Mouse (Mus musculus) hematopoietic multipotent progenitor cell, adult 10-12 weeks (in vitro differentiated cells): ENCODE results near the gene Zfp746. TPM values are rescaled to one million over a fixed set of nuclear protein-coding genes. Genes with fewer than 3 reads are reported as not detected.

Experiments used
- polyA plus RNA-seq: library from polyadenylated mRNA; stranded (reverse); fragments of >175 nt; gene quantifications from 2 replicates; pipeline ENCODE4 v1.2.3, GENCODE M21; 2012; ENCODE audit warnings: low replicate concordance

Zfp746 gene
- polyA plus RNA-seq = 32.3 and 61.3 TPM in 2 replicates

DNA sequence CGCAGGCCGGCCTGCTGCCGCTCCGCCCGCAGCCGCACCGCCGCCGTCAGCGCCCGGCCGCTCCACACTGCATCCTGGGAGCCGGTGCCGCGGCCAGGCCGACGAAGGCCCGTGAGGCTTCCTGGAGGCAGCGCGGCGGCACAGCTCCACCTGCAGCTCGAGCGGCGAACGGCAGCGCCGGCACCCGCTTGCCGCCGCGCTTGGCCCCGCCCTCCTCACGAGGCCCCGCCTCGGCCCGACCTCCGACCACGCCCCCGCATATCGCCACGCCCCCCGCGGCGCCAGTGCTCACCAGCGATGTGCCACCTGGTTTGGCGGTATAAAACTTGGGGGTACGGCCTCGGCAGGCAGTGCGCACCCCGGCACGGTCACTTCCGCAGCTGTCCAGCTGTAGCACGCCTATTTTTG is at the start of gene Zfp746:
Gene Zfp746, minus strand, starts transcription at position 123 of the 408 bp plus-strand sequence.

GRCm38 (mm10) chr6:48048426-48049272 is 37.7 kb downstream of the Zfp746 start, which contains the start of gene Zfp777:
Zfp777 (minus strand) TSS chr6:48048911.

Other genes with a start within 250 kb of the Zfp746 start
- gene Zfp282, start 209.4 kb downstream of the Zfp746 start, polyA plus RNA-seq = 11.8 and 17.0 TPM in 2 replicates
- 15.0 and 21.7 TPM in 2 replicates for gene Zfp212, start 166.1 kb downstream of the Zfp746 start, polyA plus RNA-seq
- gene Zfp956, start 133.2 kb downstream of the Zfp746 start, polyA plus RNA-seq = 11.4 and 24.4 TPM in 2 replicates
- 43.2 and 60.0 TPM in 2 replicates for gene Zfp777, start 37.7 kb downstream of the Zfp746 start, polyA plus RNA-seq